Mouse (Mus musculus) heart, postnatal 4 days (tissue): ENCODE results near the gene Gad2. TPM values are rescaled to one million over a fixed set of nuclear protein-coding genes. Genes with fewer than 3 reads are reported as not detected.

Source experiments
- DNase-seq: peaks from one replicate; pipeline ENCODE4 v3.0.0; 2021
- microRNA-seq, 2 experiments: library from miRNA; unstranded; fragments of <30 nt; microRNA quantifications; one replicate each; pipeline ENCODE4 v1.2.0; 2021 to 2022
- total RNA-seq, 2 experiments: library from RNA; stranded (reverse); gene quantifications; 2 replicates each; pipeline ENCODE4 v1.2.3; 2021

Gene Gad2
- total RNA-seq, 2 experiments from 2014 or later: not detected

GRCm38 (mm10) chr2:22648394-22648793 is 26.4 kb downstream of the Gad2 start:
- DNase-seq: peak; percentile 8

DNA sequence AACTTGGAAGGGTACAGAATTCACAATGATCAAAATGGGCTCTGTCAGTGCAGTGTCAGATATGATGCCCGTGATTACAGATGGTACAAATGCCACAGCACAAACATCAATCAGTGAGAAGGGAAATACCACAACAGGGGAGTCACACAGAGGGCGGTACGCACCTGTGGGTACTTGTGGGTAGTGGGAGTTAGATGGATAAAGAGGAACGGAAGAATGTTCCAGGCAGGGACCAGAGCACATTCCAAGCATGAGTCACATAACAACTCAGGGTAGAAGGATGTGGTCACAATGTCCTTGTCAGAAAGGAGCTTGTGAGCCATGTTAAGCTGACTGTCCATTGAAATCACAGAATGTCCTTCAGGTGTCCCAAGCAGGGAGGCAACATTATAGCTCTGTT is 29.8 kb downstream of the Gad2 start:
- no peak for DNase-seq

DNA sequence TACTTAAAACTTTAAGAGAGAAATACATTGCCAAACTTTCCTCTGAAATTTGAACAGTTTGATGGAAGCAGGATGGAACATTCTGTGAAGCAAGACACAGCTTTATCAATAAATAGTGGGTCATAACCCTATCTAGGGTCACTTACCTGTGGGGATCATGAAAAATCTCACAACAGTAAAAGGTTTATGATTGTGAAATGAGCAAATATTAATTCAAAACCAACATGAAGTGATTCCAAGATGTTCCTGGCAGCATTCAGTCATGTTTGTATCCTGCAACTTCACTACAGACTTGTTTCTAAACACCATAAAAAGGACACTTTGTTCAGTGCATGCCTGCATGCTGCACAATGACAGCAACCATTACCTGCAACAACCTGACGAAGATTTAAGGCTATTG is 41.7 kb downstream of the Gad2 start:
- DNase-seq: no peak

- DNase-seq: peak; percentile 16
Observed at GRCm38 (mm10) chr2:22670415-22670814, 48.4 kb downstream of the Gad2 start.

- DNase-seq: no peak
Observed at GRCm38 (mm10) chr2:22671348-22671747, 49.3 kb downstream of the Gad2 start.

- DNase-seq: no peak
Observed at GRCm38 (mm10) chr2:22677066-22677465, 55.1 kb downstream of the Gad2 start.

DNA sequence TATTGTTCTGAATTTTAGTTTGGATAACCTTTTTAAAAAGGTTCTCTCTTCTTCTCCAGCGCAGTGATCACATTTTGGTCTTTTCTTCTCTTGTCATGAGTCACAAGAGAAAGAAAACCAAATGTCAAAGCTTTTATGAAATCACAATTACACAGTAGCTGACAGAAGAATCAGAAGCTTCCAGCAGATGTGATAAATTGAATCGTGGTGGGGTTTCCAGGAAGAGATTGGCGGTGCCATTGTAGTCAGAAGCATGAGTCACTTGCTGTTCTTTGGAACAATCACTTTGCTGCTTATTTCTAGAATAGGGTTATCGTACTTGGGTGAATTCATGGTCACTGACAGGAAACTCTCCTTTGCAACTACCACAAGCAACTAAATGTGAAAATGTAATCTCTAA is 57.9 kb downstream of the Gad2 start:
- no peak for DNase-seq

DNA sequence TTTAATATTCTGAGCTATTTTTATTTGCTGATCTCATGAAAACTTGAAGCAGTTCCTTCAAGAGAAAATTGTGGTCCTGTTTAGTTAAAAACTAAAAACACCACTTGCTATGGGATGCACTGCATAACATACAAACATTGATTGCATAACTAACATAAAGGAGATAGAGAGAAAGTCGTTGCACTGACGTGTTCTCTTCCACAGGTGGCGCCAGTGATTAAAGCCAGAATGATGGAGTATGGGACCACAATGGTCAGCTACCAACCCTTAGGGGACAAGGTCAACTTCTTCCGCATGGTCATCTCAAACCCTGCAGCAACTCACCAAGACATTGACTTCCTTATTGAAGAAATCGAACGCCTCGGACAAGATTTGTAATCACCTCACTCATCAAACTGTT is 68.0 kb downstream of the Gad2 start:
- no peak for DNase-seq

- peak; percentile 21 for DNase-seq
Observed at GRCm38 (mm10) chr2:22704780-22705727, 83.0 kb downstream of the Gad2 start.

DNA sequence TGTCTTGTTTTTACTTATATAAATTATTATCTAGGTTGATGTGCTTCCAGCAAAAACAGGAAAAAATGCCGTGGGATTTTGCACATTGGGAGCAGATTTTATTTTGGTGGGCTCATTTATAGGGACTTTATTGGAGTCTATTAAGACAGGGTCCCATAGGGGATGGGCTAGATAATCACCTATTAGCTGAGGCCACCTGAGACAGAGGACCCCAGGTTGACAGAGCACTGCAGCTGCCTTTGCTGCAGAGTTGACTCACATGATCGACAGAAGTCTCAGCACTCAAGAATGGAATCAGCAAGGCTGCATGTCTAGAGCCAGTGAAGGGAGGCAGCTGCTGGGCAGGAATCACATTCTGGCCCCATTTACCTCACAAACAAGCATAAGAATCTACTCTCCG is 84.2 kb downstream of the Gad2 start:
- DNase-seq: peak; percentile 8

GRCm38 (mm10) chr2:22721522-22722470 is 99.8 kb downstream of the Gad2 start:
- peak; percentile 73 for DNase-seq

DNA sequence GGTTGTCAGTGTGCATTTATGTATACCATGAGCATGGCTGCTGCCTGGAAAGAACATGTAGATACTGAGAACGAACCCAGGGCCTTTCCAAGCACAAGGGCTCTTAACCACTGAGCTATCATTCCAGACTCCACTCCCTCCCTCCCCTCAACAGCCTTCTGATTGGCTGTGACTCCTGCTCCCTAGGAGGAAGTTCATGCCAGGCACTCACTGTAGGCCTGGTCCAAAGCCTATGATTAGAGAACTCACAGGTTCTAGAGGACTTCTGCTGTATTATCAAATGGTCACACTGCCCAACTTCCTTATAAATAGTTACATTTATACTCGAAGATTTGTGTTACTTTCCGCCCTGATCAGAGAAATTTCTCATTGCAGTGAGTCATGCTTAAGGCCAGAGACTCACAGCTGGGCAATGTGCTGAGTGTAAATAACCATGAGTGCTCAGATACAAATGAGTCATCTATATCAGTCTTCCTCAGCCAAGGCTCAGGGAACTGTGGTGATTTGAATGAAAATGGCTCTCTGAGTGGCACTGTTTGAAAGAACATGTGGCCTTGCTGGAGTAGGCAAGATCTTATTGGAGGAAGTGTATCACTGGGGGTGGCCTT is 102.0 kb downstream of the Gad2 start:
- DNase-seq: no peak

DNA sequence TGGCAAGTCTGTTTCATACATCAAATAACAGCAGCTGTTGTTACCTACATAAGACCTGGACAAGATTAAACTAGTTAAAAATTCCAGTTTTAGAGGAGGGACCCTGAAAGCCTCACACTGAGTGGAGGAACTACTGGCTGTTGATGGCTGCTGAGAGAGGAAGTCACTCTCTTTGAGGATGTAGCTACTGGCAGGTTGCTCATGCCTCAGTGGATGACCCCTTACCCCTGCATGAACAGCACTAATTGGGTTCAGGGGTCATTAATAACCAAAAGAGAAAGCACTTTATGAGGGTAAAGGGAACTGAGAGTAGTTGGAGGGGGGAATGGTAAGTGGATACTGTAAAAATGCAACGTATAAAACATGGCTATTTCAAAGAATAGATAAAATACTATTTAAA is 105.1 kb downstream of the Gad2 start:
- no peak for DNase-seq

- DNase-seq: no peak
Observed at GRCm38 (mm10) chr2:22736134-22736533, 114.1 kb downstream of the Gad2 start.

GRCm38 (mm10) chr2:22739369-22739768 is 117.4 kb downstream of the Gad2 start:
- DNase-seq: no peak

DNA sequence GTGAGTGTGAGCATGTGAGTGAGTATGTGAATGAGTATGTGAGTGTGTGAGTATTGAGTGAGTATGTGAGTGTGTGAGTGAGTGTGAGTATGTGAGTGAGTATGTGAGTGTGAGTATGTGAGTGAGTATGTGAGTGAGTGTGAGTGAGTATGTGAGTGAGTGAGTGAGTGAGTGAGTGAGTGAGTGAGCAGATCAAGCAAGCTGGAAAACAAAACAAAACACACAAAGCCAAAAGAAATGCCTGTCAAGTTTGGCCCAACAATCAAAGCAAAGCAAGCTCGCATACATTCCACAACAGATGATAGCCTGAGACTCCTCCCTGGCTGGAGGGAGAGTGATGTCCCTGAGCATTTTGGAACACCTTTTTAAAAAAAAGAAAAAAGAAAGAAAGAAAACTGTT is 118.4 kb downstream of the Gad2 start:
- DNase-seq: no peak

- DNase-seq: no peak
Observed at GRCm38 (mm10) chr2:22741222-22741621, 119.2 kb downstream of the Gad2 start.

Small RNAs within 50 kb of the gene (microRNA-seq; reads per million reads assigned to microRNA genes)
- gene Gm23636: 0 reads per million in 2 experiments
- 0 reads per million in 2 experiments for gene Mir3967

Other genes starting within 250 kb of the Gad2 start
- gene Apbb1ip, start 151.9 kb downstream of the Gad2 start, total RNA-seq: 1 to 10 TPM; 2.7 to 2.8 TPM